Mouse (Mus musculus) intestine, embryonic 16.5 days (tissue): ENCODE data around the gene Taar8c. TPM values are rescaled to one million over a fixed set of nuclear protein-coding genes. Genes with fewer than 3 reads are reported as not detected.
A peak's percentile ranks its signal among the peaks of the same experiment; 100 is the strongest.
"Not testable (repeated sequence)": the region's sequence is repeated elsewhere in the genome, so short reads cannot be mapped to it uniquely, and the experiment has no call there.

Experiments
- ATAC-seq: fragments of 200-750 bp; cut with Nextera tagmentation; 2 replicates; pipeline ENCODE4 v1.8.0; 2017; ENCODE audit warnings: moderate TSS enrichment, moderate library complexity
- H3K27ac ChIP-seq: fragments of 300-500 bp; sonication (generic); 2 replicates; pipeline ENCODE4 v1.5.1; 2014; ENCODE audit warnings: mild to moderate bottlenecking, low read length
- H3K27me3 ChIP-seq: fragments of 300-500 bp; sonication (generic); replicated peaks from 2 replicates; pipeline ENCODE4 v1.6.1; 2014; ENCODE audit warnings: low read length, control low read depth, mixed read lengths; ENCODE audit not compliant: control insufficient read depth, insufficient read depth
- H3K36me3 ChIP-seq: fragments of 300-500 bp; sonication (generic); 2 replicates; pipeline ENCODE4 v1.6.1; 2014; ENCODE audit warnings: low read length, control low read depth; ENCODE audit not compliant: control insufficient read depth, insufficient read depth
- H3K4me1 ChIP-seq: fragments of 300-500 bp; sonication (generic); 2 replicates; pipeline ENCODE4 v1.6.1; 2014; ENCODE audit warnings: low read length, control low read depth, mixed read lengths; ENCODE audit not compliant: control insufficient read depth, insufficient read depth
- H3K4me2 ChIP-seq: fragments of 300-500 bp; sonication (generic); 2 replicates; pipeline ENCODE4 v1.6.1; 2014; ENCODE audit warnings: low read depth, low read length, control low read depth
- H3K4me3 ChIP-seq: fragments of 300-500 bp; sonication (generic); 2 replicates; pipeline ENCODE4 v1.5.1; 2014; ENCODE audit warnings: mild to moderate bottlenecking, low read length
- H3K9ac ChIP-seq: fragments of 300-500 bp; sonication (generic); 2 replicates; pipeline ENCODE4 v1.6.1; 2014; ENCODE audit warnings: low read depth, low read length
- H3K9me3 ChIP-seq: fragments of 300-500 bp; sonication (generic); 2 replicates; pipeline ENCODE4 v1.6.1; 2016; ENCODE audit warnings: low read length, control low read depth; ENCODE audit not compliant: control insufficient read depth
- WGBS: fragments of 180-500 bp; shearing (Covaris S2); extraction: QIAGEN DNeasy Blood & Tissue Kit; methylation state at CpG from one replicate; pipeline ENCODE4 v1.1.7; 2014; 5-methylcytosine and 5-hydroxymethylcytosine counted together
- polyA plus RNA-seq: library from polyadenylated mRNA; unstranded; fragments of >200 nt; fragmentation: Nextera tagmentation; extraction: Ambion mirVana; gene quantifications from 2 replicates; pipeline ENCODE4 v1.2.1, GENCODE M21; 2015

The Taar8c gene
- polyA plus RNA-seq, 1 experiment from 2014 or later: not detected

GRCm38 (mm10) chr10:24085936-24086335 lies 15.8 kb downstream of the Taar8c start:
- Histone ChIP-seq H3K4me2 (no peak overlapping the region), H3K27ac (peak overlapping the region; percentile 67), H3K9me3 (no peaks in the 10 kb centered on the region), H3K9ac (no peak overlapping the region), H3K4me1 (no peaks in the 10 kb centered on the region), H3K4me3 (no peak overlapping the region), H3K36me3 (no peaks in the 10 kb centered on the region), H3K27me3 (no peaks in the 10 kb centered on the region)
- ATAC-seq: no peak
- WGBS: 66% methylated on average over 5 of the region's 5 CpGs

GRCm38 (mm10) chr10:24080166-24080565 lies 21.5 kb downstream of the Taar8c start:
- 49% methylated on average over 3 of the region's 3 CpGs for WGBS
- Histone ChIP-seq H3K27ac (no peak overlapping the region), H3K36me3 (no peaks in the 10 kb centered on the region), H3K27me3 (no peaks in the 10 kb centered on the region), H3K4me2 (no peak overlapping the region), H3K9ac (no peak overlapping the region), H3K9me3 (no peaks in the 10 kb centered on the region), H3K4me3 (no peak overlapping the region), H3K4me1 (no peaks in the 10 kb centered on the region)
- no peak for ATAC-seq

- WGBS: 85% methylated on average over 2 of the region's 4 CpGs
- H3K27ac ChIP-seq, H3K27me3 ChIP-seq, H3K4me3 ChIP-seq, H3K4me1 ChIP-seq, H3K9ac ChIP-seq, ATAC-seq, H3K9me3 ChIP-seq, H3K4me2 ChIP-seq, H3K36me3 ChIP-seq: not testable (repeated sequence)
These were observed 25.5 kb downstream of the Taar8c start, which contains the start of gene Taar8a for GRCm38 (mm10) chr10:24076200-24076599. Taar8a (plus strand) TSS chr10:24076500.

DNA sequence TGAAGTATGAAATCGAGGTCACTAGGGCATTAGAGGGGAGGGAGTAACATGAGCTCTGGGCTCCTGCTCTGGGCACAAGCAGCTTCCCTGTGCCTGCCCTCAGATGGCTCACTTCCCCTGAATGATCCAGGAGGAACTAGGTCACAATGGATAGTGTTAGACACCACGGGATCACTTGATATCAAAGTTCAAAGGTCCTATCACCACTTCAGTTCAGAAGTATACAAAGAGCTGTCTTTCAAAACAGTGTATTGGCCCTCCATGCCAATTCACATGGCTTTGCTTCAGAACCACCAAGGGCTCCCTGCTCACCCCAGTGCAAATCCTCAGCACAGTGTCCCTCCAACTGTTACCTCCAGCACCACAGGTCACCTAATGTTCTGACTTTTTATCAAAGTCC lies 27.0 kb downstream of the Taar8c start:
- not testable (repeated sequence) for H3K9ac ChIP-seq, H3K4me2 ChIP-seq, H3K4me1 ChIP-seq, H3K27ac ChIP-seq, H3K27me3 ChIP-seq, H3K36me3 ChIP-seq, H3K4me3 ChIP-seq, H3K9me3 ChIP-seq
- WGBS: 27% methylated on average over 2 of the region's 2 CpGs
- ATAC-seq: peak; percentile 53; the same call in 1 of the 2 replicates

DNA sequence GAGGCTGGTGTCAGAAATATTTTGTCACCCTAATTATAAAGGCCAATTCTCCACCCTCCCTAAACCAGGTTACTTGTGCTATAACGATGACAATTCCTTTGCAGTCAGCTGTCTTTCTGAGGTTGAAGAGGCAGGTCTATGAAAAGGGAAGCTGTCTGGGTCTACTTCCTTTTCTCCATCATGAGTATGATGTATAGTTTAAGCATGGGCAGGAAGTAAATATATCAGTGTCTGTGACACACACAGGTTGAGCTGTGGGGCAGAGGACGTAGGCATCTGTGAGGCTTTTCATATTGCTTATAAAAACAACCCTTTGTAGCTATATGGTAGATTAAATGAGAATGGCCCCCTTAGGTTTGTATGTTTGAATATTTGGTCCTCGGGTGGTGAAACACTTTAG lies 42.7 kb downstream of the Taar8c start:
- H3K27ac ChIP-seq: no peak overlapping the region
- H3K9me3 ChIP-seq: no peaks in the 10 kb centered on the region
- H3K4me2 ChIP-seq: no peak overlapping the region
- no peaks in the 10 kb centered on the region for H3K4me1 ChIP-seq
- H3K36me3 ChIP-seq: no peaks in the 10 kb centered on the region
- no peak for ATAC-seq
- 79% methylated on average over 3 of the region's 3 CpGs for WGBS
- H3K27me3 ChIP-seq: no peaks in the 10 kb centered on the region
- no peak overlapping the region for H3K4me3 ChIP-seq
- no peak overlapping the region for H3K9ac ChIP-seq

- Histone ChIP-seq H3K36me3 (no peaks in the 10 kb centered on the region), H3K27me3 (no peaks in the 10 kb centered on the region), H3K9ac (no peak overlapping the region), H3K4me3 (no peak overlapping the region), H3K4me1 (no peaks in the 10 kb centered on the region), H3K9me3 (no peaks in the 10 kb centered on the region), H3K27ac (no peak overlapping the region), H3K4me2 (no peak overlapping the region)
- WGBS: 52% methylated on average over 5 of the region's 5 CpGs
- no peak for ATAC-seq
These were observed 49.7 kb downstream of the Taar8c start for GRCm38 (mm10) chr10:24052039-24052438.

Other genes starting within 250 kb of the Taar8c start
- 2.6 and 2.7 TPM in 2 replicates for gene Vnn1, start 207.2 kb downstream of the Taar8c start, polyA plus RNA-seq
- gene Taar1, start 181.6 kb downstream of the Taar8c start, polyA plus RNA-seq: not detected in 2 replicates
- not detected in 2 replicates for gene Taar2, start 163.3 kb downstream of the Taar8c start, polyA plus RNA-seq
- not detected in 2 replicates for gene Taar3, start 152.4 kb downstream of the Taar8c start, polyA plus RNA-seq
- not detected in 2 replicates for gene Taar4, start 141.4 kb downstream of the Taar8c start, polyA plus RNA-seq
- gene Taar5, start 131.2 kb downstream of the Taar8c start, polyA plus RNA-seq: not detected in 2 replicates
- not detected in 2 replicates for gene Taar6, start 116.3 kb downstream of the Taar8c start, polyA plus RNA-seq
- not detected in 2 replicates for gene Taar7a, start 108.4 kb downstream of the Taar8c start, polyA plus RNA-seq
- not detected in 2 replicates for gene Taar7b, start 102.0 kb downstream of the Taar8c start, polyA plus RNA-seq
- gene Taar7d, start 74.7 kb downstream of the Taar8c start, polyA plus RNA-seq: not detected in 2 replicates
- gene Taar7e, start 64.3 kb downstream of the Taar8c start, polyA plus RNA-seq: not detected in 2 replicates
- gene Taar7f, start 52.4 kb downstream of the Taar8c start, polyA plus RNA-seq: not detected in 2 replicates
- gene Taar8a, start 25.4 kb downstream of the Taar8c start, polyA plus RNA-seq: not detected in 2 replicates
- not detected in 2 replicates for gene Taar8b, start 9.6 kb downstream of the Taar8c start, polyA plus RNA-seq
- gene Taar9, start 7.6 kb upstream of the Taar8c start, polyA plus RNA-seq: not detected in 2 replicates
- gene Stx7, start 47.4 kb upstream of the Taar8c start, polyA plus RNA-seq: 148 and 158 TPM in 2 replicates
- gene Moxd1, start 121.6 kb upstream of the Taar8c start, polyA plus RNA-seq: 10.8 and 11.7 TPM in 2 replicates